Mouse (Mus musculus): ENCODE measurements at regions not wholly inside any gene's neighbourhood (a gene's known extent, or its start where the extent isn't known, plus 50 kb on each side); places are given as distances from the start of the nearest gene placed in this dataset.

- peak; percentile 10 for DNase-seq
Observed at GRCm38 (mm10) chr15:25117980-25118379, 295.6 kb downstream of the Basp1 start.

GRCm38 (mm10) chr15:25102727-25103126 lies 310.8 kb downstream of the Basp1 start:
- no peak for DNase-seq

GRCm38 (mm10) chr15:25093758-25094157 lies 319.8 kb downstream of the Basp1 start:
- DNase-seq: no peak

- no peak for DNase-seq
Observed at GRCm38 (mm10) chr15:25069701-25070100, 343.9 kb downstream of the Basp1 start.

DNA sequence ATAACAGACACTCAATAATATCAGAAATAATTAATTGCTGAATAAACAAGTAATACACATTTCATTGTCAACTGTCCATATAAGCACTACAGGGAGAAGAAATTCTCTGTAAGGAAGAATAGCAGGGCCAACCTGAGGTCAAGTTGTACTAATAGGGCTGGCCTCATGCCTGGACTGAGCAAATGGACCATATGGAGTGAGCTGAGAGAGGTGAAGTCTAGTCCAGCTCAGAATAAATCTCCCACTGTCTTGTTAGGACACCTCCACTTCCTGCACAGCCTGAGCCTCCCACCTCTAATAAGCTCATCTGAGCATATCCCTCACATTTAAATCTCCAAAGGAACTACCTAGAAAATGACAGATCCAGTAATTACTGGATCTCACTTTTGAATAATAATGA lies 354.2 kb downstream of the Basp1 start:
- DNase-seq: no peak

- DNase-seq: peak; percentile 36
Observed at GRCm38 (mm10) chr15:25047875-25048274, 365.7 kb downstream of the Basp1 start.

GRCm38 (mm10) chr15:25046514-25047138 lies 366.9 kb downstream of the Basp1 start:
- no peak for DNase-seq

DNA sequence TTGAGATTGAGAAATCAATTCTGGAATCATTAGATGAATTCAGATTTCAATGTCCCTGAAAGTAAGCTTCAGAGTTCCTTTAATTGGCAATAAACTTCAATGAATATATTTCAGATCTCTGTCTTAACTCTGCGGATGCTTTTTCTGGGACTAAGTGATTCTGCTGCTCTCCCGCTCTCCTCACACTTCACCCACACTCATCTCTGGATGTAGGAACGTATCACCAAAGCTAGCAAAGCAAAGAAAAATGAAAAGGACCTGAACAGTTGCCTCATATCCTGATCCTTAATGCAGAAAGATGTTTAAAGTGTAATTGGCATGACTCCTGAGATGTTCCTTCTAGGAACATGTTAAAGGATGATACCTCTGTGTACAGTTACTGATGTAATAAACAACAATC lies 377.3 kb downstream of the Basp1 start:
- no peak for DNase-seq

DNA sequence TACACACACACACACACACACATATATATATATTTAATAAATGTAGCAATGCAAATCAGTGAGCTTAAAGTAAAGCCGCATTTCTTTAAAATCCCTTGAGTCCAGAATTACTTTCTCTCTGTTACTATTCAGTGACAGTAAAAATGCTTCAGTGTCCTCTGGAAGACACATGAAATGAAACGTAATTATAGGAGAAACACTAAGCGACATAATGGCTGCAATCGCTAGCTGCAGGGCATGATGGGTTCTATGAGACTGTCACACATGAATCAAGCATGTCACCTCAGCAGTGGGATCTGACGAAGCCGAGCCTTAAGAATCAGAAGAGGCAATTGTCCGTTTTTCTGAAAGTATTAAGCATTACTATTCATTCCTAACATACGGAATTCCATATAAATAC lies 385.7 kb downstream of the Basp1 start:
- DNase-seq: no peak

DNA sequence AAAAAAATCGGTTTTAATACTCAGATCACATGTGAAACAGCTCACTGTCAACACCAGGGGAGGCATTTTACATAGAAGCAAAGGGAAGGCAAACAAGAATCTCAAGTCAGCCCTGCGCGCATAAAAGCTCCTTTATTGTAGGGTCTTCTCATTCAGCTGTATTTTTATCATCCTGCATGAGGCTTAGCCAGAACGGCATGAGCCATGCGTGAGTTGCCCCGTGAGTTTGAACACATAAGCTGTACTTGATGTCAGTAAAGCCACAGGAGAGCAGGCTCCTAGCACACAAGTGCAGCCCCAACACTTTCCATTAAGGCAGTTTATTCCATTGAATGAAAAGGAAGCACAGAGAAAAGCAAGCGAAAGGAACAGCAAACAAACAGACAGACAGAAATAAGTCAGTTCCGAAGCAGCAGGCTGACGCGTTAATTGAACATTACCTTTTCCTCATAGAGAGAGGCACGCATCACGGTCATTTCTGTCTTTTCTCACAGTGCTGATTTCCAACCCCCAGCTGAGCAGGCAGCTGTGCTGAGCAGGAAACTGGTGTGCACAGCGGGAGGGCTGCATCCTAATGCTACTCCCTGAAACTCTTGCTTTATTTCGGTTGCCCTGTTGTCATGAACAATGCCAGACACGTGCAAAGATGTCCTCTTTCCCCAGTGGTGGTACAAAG lies 386.6 kb downstream of the Basp1 start:
- no peak for DNase-seq

DNA sequence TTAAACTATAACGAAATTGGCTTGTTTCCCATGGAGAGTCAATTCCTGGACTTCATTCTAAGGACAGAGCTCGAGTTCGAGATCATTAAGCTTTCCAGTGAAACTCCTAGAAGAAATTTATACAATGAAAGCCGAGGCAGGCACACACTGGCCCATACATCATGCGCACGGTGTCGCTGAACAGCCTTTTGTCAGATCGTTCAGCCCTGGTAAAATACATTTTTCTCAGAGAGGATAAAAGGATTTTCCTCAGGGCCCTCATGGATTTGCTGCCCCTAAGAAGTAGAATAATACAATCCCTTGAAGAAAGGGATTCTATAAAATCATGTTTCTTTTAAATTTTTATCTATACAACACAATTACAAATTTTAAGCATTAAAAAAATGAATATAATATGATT lies 387.2 kb downstream of the Basp1 start:
- DNase-seq: no peak

DNA sequence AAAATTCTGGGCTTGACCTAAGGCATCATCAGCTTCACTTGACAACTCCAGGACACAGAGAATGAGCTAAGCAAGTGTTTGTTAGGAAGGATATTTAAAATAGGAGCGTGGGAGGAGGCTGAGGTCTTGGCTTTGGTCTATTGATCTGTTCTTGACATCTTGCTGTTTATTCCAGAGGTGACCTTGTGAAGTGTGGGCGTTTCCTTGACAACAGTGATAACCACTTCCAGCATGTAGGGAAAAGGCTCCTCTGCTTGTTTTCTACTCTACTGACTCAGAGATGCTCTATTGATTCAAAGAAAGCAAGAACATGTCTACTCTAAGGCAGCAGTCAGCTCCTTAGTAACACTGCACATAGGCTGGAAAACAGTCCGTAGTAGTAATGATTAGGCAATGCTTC lies 392.6 kb downstream of the Basp1 start:
- DNase-seq: no peak

- no peak for DNase-seq
Observed at GRCm38 (mm10) chr15:25019352-25019941, 394.1 kb downstream of the Basp1 start.

DNA sequence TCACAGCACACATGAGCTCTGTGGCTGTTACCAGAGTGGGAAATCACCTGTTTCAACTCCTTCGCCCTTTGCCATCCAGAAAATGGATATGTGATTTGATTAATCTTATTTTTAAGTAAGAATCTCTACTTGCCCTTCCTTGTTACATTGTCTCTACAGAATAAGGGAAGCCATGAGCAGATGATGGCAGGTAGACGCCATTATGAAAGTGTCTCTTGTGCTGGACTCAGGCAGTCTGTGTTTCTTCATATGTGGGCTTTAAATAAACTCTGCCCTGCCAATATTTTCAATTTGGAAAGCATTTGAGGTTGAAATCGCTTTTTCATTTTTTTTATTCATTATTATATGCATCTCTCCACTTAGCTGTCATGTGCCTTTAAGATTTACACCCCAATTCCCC lies 394.6 kb downstream of the Basp1 start:
- no peak for DNase-seq

GRCm38 (mm10) chr15:25007720-25008119 lies 405.8 kb downstream of the Basp1 start:
- DNase-seq: no peak

DNA sequence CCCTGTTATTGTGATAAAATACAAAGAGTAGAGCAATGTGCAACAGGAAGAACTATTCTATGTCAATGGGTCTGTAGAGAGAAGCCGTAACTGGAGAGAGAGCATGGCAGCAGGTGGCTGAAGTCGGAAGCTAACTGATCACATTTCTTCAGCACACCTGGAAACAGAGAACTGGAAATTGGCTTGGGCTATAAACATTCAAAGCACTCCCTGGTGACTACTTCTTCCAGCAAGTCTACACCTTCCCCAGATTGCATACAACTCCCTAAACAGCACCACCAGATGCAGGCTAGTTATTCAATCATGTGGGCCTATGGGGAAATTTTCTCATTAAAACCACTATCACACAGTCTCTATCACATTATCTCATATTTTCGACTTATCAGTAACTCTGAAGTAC lies 413.4 kb downstream of the Basp1 start:
- DNase-seq: no peak

DNA sequence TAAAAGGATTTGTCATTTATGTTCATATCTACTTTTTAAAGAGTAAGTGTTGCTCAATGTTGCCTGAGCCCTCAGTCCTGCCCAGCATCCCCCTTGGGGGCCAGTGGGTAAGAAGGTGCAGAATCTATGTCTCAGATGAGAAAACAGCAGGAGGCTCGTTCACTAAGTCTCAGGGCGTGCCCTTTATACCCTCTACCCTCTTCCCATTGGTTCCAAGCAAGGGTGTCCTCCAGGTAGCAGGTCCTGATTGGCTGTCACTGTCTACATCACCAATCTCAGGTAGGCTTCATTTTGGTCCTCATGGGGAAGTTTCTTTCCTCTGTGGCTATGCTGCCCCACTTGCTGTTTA lies 420.3 kb downstream of the Basp1 start:
- DNase-seq: no peak

GRCm38 (mm10) chr15:24992665-24993324 lies 420.8 kb downstream of the Basp1 start:
- no peak for DNase-seq

GRCm38 (mm10) chr15:24990082-24990786 lies 423.3 kb downstream of the Basp1 start:
- DNase-seq: no peak

DNA sequence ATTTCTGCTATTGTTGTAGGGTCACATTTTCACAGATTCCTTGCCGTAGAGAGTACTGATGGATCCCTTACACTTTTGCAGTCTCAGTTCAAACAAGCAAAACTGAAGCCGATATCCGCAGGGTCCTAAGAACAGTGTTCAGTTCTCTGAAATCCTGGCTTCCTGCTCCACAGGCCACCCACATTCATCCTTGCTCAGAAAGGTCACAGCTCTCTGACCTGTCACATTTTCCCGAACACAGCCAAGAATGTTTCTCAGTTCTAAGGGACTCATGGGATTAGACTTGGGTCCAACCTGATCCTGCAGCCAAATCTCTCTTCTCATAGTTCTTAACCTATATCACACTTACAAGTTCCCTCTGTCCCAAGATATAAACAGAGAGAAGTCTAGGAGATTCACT lies 432.7 kb downstream of the Basp1 start:
- DNase-seq: peak; percentile 4

GRCm38 (mm10) chr15:24972020-24972419 lies 441.5 kb downstream of the Basp1 start:
- no peak for DNase-seq

- DNase-seq: peak; percentile 35
Observed at GRCm38 (mm10) chr15:24969391-24969812, 444.2 kb downstream of the Basp1 start.

DNA sequence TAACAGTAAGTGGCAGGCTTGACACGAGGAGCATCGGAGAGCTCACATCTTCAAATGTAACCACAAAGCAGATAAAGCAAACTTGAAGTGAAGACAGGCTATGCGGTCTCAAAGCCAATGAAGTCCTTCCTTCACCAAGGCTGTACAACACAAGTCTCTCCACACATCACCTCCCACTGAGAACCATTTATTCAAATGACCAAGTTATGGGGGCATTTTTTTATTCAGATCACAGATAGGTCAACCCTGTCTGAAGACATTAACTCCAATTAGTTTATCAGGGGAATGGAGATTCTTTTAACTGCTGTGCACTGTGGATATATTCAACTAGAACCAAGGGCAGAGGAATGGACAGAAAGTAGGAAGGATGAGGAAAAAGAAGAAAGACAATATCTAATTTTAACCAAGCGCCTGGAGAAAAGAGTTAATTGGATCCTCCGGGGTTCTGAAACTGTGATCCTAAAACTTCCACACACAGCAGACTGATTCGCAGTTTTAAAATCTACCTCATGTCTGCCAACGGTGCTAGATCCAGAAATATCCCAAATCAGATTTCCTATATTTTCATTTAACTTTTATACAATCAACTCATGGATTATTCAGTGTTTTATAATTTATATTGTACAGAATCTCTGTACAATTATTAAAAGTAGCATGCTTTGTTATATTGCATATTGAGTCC lies 444.8 kb downstream of the Basp1 start:
- DNase-seq: no peak

All from kidney, adult 9 months (tissue).